Mouse (Mus musculus): ENCODE data around the gene Cep44. TPM values are rescaled to one million over a fixed set of nuclear protein-coding genes. Genes with fewer than 3 reads are reported as not detected.

The Cep44 gene
- polyA plus RNA-seq, 1 experiment from 2014 or later, result 22.2 TPM

- Histone ChIP-seq H3K36me3 (ENCODE audit: control insufficient read depth, insufficient read depth, low read length) (no peaks in the 10 kb centered on the region), H3K4me2 (ENCODE audit: low read length) (no peak overlapping the region), H3K9me3 (ENCODE audit: control insufficient read depth, low read length) (no peaks in the 10 kb centered on the region), H3K4me3 (ENCODE audit: control insufficient read depth in 1 of 2, insufficient read depth in 1 of 2, low read depth in 1 of 2, low read length in 2 of 2) (no peak overlapping the region), H3K27me3 (ENCODE audit: control insufficient read depth, insufficient read depth, low read length) (no peaks in the 10 kb centered on the region), H3K27ac (replicated peaks in 1 of 2; ENCODE audit: control insufficient read depth in 1 of 2, insufficient read depth in 1 of 2, low read depth in 2 of 2, low read length in 2 of 2) (no peak overlapping the region), H3K4me1 (ENCODE audit: control insufficient read depth in 2 of 2, insufficient read depth in 2 of 2, low read length in 2 of 2) (no peaks in the 10 kb centered on the region), H3K9ac (ENCODE audit: low read length) (no peak overlapping the region)
- 37% methylated on average over 3 of the region's 3 CpGs for WGBS
- ATAC-seq (ENCODE audit: insufficient number of reproducible peaks, insufficient read depth, low FRiP score, low read depth), result no peak
Observed at GRCm38 (mm10) chr8:56486006-56486405, 64.8 kb downstream of the Cep44 start.

Small RNA genes lying within 50 kb of the gene (microRNA-seq; reads per million reads assigned to microRNA genes)
- gene Gm25992, result not detected

Other genes with a start within 250 kb of the Cep44 start
- 48.0 and 53.6 TPM in 2 replicates for gene Fbxo8, start within 50 bp of the Cep44 start, polyA plus RNA-seq (2014; fragmentation: Nextera tagmentation; extraction: Ambion mirVana)

All from heart, embryonic 14.5 days (tissue).